Mouse (Mus musculus): ENCODE data around the gene Ank3.

Gene Ank3

GRCm38 (mm10) chr10:69719901-69720415 is 321.4 kb downstream of the Ank3 start:
- DNase-seq (ENCODE audit: low spot score), result peak; percentile 15

- no peak for DNase-seq (ENCODE audit: low spot score)
Observed at GRCm38 (mm10) chr10:69720452-69720851, 321.9 kb downstream of the Ank3 start.

- no peak for DNase-seq (ENCODE audit: low spot score)
Observed at GRCm38 (mm10) chr10:69720899-69721490, 322.4 kb downstream of the Ank3 start.

- no peak for DNase-seq (ENCODE audit: low spot score)
Observed at GRCm38 (mm10) chr10:69724159-69724558, 325.6 kb downstream of the Ank3 start.

- no peak for DNase-seq (ENCODE audit: low spot score)
Observed at GRCm38 (mm10) chr10:69725078-69725477, 326.5 kb downstream of the Ank3 start.

- DNase-seq (ENCODE audit: low spot score), result no peak
Observed at GRCm38 (mm10) chr10:69726265-69726664, 327.7 kb downstream of the Ank3 start.

GRCm38 (mm10) chr10:69726806-69727205 is 328.2 kb downstream of the Ank3 start:
- no peak for DNase-seq (ENCODE audit: low spot score)

GRCm38 (mm10) chr10:69728876-69729275 is 330.3 kb downstream of the Ank3 start:
- no peak for DNase-seq (ENCODE audit: low spot score)

- DNase-seq (ENCODE audit: low spot score), result no peak
Observed at GRCm38 (mm10) chr10:69730351-69730871, 331.8 kb downstream of the Ank3 start.

- no peak for DNase-seq (ENCODE audit: low spot score)
Observed at GRCm38 (mm10) chr10:69731341-69731740, 332.8 kb downstream of the Ank3 start.

GRCm38 (mm10) chr10:69731863-69732262 is 333.3 kb downstream of the Ank3 start:
- DNase-seq (ENCODE audit: low spot score), result no peak

GRCm38 (mm10) chr10:69736241-69736640 is 337.7 kb downstream of the Ank3 start:
- no peak for DNase-seq (ENCODE audit: low spot score)

GRCm38 (mm10) chr10:69738741-69739271 is 340.2 kb downstream of the Ank3 start:
- DNase-seq (ENCODE audit: low spot score), result no peak

- DNase-seq (ENCODE audit: low spot score), result no peak
Observed at GRCm38 (mm10) chr10:69742528-69742927, 344.0 kb downstream of the Ank3 start.

GRCm38 (mm10) chr10:69744181-69744580 is 345.6 kb downstream of the Ank3 start:
- DNase-seq (ENCODE audit: low spot score), result no peak

- DNase-seq (ENCODE audit: low spot score), result no peak
Observed at GRCm38 (mm10) chr10:69744871-69745270, 346.3 kb downstream of the Ank3 start.

GRCm38 (mm10) chr10:69746322-69746721 is 347.7 kb downstream of the Ank3 start:
- no peak for DNase-seq (ENCODE audit: low spot score)

- DNase-seq (ENCODE audit: low spot score), result no peak
Observed at GRCm38 (mm10) chr10:69746730-69747129, 348.2 kb downstream of the Ank3 start.

GRCm38 (mm10) chr10:69751416-69751815 is 352.8 kb downstream of the Ank3 start:
- DNase-seq (ENCODE audit: low spot score), result no peak

- no peak for DNase-seq (ENCODE audit: low spot score)
Observed at GRCm38 (mm10) chr10:69753464-69753863, 354.9 kb downstream of the Ank3 start.

- no peak for DNase-seq (ENCODE audit: low spot score)
Observed at GRCm38 (mm10) chr10:69756956-69757672, 358.5 kb downstream of the Ank3 start.

- DNase-seq (ENCODE audit: low spot score), result no peak
Observed at GRCm38 (mm10) chr10:69762977-69763376, 364.4 kb downstream of the Ank3 start.

GRCm38 (mm10) chr10:69764402-69764801 is 365.8 kb downstream of the Ank3 start:
- no peak for DNase-seq (ENCODE audit: low spot score)
